Mouse (Mus musculus): ENCODE results near the gene Orc2.

The Orc2 gene

GRCm38 (mm10) chr1:58504577-58505254 lies at the start of gene Orc2:
TSS of gene Orc2 (minus strand) at chr1:58505109.
- DNase-seq (ENCODE audit: extremely low read depth, low read depth, low spot score), result peak; percentile 30

- peak; percentile 78 for DNase-seq (ENCODE audit: extremely low read depth, low read depth, low spot score)
Measured at GRCm38 (mm10) chr1:58541386-58541785, 36.5 kb upstream of the Orc2 start.

- no peak for DNase-seq (ENCODE audit: extremely low read depth, low read depth, low spot score)
Measured at GRCm38 (mm10) chr1:58507249-58507648, 2.3 kb upstream of the Orc2 start.

DNA sequence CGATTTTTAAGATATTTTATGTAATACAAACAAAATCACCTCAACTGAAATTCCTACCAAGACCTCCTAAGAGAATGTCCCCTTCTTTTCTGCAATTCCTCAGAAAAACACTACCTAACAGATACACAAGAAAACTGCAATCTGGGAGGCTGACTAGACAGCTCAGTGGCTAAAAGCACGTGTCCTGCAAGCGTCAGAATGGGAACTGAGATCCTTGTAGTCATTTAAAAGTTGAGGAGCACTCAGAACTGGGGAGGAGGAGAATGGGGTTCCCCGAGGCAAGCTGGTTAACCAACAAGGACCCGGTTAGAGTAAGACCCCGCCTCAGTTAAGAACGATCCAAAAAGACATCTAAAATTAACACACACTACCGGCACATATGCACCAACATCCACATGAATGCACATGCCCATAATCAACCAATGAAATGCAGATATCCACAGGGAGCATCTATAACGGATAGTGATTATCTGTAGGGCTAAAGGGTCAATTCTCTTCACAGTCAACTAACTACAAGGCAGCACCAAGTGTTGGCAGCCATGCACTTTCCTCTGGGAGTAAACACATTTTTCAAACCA lies 1.0 kb downstream of the Orc2 start:
- DNase-seq (ENCODE audit: extremely low read depth, low read depth, low spot score), result no peak

DNA sequence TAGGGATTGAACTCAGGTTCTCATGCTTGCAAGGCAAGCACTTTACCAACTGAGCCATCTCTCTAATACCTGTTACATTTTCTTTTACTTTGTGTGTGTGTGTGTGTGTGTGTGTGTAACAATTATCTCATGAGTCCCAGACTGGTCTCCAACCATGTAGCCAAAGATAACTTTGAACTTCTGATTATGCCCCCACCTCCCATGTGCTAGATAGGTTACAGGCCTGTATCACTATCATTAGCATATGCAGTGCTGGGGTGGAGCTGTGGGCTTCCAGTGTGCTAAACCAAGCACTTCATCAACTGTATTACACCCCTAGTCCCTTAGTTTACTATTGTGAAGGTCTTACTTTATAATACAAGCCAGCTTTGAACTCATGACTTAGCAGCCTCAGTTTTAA lies 1.8 kb downstream of the Orc2 start:
- DNase-seq (ENCODE audit: extremely low read depth, low read depth, low spot score), result no peak

- no peak for DNase-seq (ENCODE audit: extremely low read depth, low read depth, low spot score)
Measured at GRCm38 (mm10) chr1:58498758-58499157, 6.2 kb downstream of the Orc2 start.

DNA sequence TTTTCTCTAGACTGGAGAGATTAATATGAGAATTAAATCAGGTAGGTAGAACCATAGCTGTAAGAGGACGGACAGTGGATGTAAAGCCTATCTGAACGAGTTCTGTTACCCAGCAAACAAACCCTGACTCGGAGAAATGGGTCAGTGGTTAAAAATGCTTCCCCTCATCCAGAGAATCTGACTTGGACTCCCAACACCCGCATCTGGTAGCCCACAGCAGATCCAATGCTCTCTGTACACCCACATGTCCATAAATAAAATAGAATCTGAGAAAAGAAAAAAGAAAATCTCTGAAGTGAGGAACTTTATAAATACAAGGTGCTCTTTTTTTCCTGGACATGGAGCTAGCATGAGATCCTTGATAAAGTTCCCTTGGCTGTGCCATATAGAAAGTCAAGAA lies 7.2 kb downstream of the Orc2 start:
- DNase-seq (ENCODE audit: extremely low read depth, low read depth, low spot score), result no peak

DNA sequence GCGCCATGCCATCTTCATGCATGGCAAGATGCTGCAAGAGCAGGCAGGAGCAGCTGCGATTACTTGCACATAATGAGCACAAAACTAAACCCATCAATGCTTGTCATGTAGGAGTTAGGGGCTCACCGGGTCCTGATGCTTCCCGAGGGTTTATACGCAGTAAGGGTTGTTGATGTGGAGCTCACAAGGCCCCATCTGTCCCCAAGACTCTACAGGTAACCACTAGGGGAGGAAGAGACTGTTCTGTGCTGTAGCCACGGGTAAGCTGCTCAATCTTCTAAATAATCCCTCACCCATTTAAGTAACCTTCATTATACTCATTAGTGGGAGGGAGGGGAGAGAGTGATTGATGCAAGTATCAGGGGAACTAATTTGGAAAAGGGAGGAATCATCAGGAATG lies 9.3 kb downstream of the Orc2 start:
- no peak for DNase-seq (ENCODE audit: extremely low read depth, low read depth, low spot score)

DNA sequence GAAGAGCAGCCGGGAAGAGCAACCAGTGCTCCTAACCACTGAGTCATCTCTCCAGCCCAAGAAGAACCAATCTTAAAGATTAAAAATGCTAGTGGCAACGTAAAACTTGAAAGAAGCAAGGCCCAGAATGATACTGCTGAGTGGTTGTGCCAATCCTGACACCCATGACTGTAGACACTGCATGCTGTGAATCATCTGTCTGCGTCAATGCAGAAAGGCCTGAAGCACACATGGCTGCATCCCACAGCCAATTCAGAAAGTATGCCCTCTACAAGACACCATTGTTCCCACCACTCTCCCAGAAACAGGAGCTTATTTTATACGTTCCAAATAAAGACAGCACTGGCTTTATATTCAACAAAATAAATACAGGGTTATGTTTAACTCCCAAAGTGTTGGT lies 22.3 kb downstream of the Orc2 start:
- DNase-seq (ENCODE audit: extremely low read depth, low read depth, low spot score), result no peak

DNA sequence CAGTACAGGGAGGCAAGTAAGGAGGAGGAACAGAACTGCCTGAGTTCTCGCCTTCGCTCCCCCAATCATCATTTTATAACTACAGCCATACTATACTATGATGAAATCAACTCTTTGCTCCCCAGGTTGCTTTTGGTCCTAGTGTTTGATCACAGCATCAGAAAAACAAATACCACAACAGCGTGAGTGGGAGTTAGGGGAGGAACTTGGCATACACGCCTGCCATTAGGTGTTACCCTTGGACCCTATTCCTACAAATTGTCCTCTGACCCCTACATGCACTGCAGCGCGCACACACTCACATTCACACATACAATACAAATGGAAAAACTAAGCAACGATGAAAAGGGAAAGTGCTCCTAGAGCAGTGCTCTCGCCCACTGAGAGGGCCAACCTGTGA lies 29.2 kb downstream of the Orc2 start:
- no peak for DNase-seq (ENCODE audit: extremely low read depth, low read depth, low spot score)

GRCm38 (mm10) chr1:58465561-58465960 lies 39.3 kb downstream of the Orc2 start:
- no peak for DNase-seq (ENCODE audit: extremely low read depth, low read depth, low spot score)

DNA sequence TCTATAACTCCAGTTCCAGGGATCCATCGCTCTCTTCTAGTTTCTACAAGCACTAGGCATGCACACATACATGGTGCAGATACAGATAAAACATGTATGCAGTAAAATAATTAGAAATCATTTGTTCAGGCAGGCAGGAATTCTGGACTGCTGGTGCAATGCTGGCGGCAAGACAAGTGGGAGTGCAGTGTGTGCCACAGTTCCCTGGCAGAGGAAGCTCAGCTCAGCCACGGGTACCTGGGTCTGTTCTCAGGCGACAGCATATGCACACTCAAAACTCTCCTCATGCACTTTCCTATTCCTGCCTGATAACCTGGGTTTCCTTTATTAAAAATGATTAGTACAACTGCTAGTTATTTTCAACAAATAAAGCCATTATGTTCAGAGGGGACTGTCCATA lies 39.9 kb downstream of the Orc2 start:
- no peak for DNase-seq (ENCODE audit: extremely low read depth, low read depth, low spot score)

DNA sequence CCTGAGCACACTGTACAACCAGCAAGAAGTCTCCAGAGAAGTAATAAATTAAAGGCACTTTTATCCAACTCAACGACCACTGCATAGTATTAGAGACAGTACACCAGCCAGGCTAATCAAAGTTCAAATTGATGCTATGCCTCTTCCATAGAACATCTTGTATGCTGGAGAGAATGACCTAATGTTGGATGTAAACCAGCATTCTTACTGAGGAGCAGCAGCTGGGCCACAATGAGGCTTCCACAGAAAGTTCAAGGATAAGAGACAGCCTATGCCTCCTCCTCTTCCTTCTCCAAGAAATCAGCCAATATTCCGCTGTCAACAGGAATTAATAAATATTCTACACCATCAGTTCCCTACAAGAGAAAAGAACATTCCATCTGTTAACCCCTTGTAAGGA lies 41.0 kb downstream of the Orc2 start:
- no peak for DNase-seq (ENCODE audit: extremely low read depth, low read depth, low spot score)

DNA sequence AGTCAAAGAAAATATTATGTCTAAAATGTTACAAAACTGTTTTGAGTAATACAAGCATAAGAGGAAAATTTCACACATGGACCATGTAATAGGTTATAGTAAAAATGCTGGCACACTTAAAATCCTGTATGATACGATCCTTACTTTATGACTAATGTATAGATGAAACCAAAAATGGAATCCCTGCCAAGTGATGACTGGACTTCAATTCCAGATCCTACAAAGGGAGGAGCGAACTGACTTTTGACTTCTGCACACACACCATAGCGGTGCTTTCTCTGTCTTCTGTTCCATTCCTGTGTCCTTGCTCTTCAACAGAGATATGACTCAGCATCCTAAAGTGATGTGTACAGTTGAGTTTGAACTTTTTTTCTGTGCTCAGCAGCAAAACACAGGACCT lies 44.3 kb downstream of the Orc2 start:
- DNase-seq (ENCODE audit: extremely low read depth, low read depth, low spot score), result no peak

DNA sequence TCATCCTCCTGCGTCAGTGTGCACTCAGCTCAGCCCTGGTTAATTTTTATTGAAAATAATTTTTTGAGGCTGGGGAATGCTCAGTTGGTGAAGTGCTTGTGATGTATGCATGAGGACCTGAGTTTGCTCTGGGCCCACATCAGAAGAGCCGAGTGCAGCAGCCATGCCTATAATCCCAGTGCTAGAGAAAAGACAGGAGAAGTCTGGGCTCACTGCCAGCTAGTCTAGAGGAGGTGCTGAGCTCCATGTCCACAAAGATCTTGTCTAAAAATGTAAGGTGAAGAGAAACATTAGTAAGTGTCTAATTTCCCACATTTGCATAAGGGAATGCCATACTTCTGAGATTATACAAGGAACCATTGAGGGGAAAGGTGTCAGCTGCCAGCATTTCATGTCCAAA lies 46.0 kb downstream of the Orc2 start:
- no peak for DNase-seq (ENCODE audit: extremely low read depth, low read depth, low spot score)

DNA sequence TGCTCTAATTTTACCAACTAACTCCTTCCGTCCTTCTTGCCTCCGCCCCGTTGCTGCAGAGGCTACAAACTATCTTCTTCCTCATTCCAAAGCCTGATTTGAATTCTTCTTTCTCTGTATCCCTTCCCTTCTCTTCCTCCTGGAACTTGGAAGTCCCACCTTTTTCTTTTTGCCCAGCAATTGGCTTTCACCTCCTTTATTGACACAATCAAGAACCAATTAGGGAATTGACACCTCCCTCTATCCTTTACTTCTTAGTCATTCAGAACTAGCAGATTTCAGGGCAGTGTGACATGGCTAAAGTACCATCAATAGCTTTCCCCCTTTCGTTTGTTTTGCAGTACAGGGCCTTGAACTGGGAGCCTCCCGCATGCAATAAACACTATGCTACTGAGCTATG lies 46.7 kb downstream of the Orc2 start:
- DNase-seq (ENCODE audit: extremely low read depth, low read depth, low spot score), result no peak

DNA sequence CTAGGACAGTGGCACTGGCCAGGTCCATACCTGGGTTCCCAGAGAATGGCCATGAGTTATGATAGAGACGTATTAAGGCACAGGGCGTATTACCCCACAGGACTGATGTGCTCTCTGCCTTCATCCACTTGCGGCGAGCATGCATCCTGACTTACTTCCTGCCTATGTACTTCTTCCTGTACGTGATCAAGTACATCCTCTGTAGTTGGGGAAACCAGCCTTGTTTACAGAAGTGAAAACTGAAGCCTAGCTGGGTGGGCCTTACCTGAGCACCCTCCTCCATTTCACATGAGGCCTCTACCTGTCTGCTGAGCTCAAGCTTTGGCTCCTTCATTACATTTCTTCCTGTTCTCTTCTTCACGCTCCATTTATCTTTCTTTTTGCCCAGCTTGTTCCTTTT lies 50.6 kb downstream of the Orc2 start:
- DNase-seq (ENCODE audit: extremely low read depth, low read depth, low spot score), result no peak

- DNase-seq (ENCODE audit: extremely low read depth, low read depth, low spot score), result no peak
Measured at GRCm38 (mm10) chr1:58448396-58448795, 56.5 kb downstream of the Orc2 start.

GRCm38 (mm10) chr1:58447766-58448165 lies 57.1 kb downstream of the Orc2 start:
- DNase-seq (ENCODE audit: extremely low read depth, low read depth, low spot score), result no peak

DNA sequence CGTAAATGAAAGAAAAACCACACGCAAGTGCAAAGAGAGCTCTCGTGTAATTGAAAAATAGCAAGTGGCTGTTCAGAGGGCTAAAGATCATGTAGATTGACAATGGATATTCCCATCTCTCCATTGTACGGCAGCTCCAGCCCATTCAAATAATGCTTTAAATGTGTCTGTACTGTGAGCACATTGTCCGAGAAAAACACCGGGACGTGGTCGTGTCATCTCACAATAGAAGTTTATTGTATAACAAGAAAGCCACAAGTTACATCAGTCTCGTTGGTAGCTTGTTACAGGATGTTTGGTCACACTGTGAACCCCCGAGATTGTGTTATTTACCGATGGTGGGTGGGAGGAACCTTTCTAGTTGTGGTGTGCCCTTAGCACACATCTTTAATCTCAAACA lies 59.0 kb downstream of the Orc2 start:
- no peak for DNase-seq (ENCODE audit: extremely low read depth, low read depth, low spot score)

GRCm38 (mm10) chr1:58445143-58445722 lies 59.7 kb downstream of the Orc2 start, which contains the start of the genes Nif3l1 and Ppil3:
TSS of gene Nif3l1 (plus strand) at chr1:58445151.
TSS of gene Ppil3 (minus strand) at chr1:58445486.
- DNase-seq (ENCODE audit: extremely low read depth, low read depth, low spot score), result peak; percentile 66

GRCm38 (mm10) chr1:58444691-58445090 lies 60.2 kb downstream of the Orc2 start:
- no peak for DNase-seq (ENCODE audit: extremely low read depth, low read depth, low spot score)

- no peak for DNase-seq (ENCODE audit: extremely low read depth, low read depth, low spot score)
Measured at GRCm38 (mm10) chr1:58424551-58424950, 80.4 kb downstream of the Orc2 start.

Measured in fat pad, adult 2 months (tissue).